Mouse (Mus musculus) megakaryocyte-erythroid progenitor cell, adult 5-6 weeks (primary cell): Measurements from ENCODE around the gene Slc45a3. TPM values are rescaled to one million over a fixed set of nuclear protein-coding genes. Genes with fewer than 3 reads are reported as not detected.

Source experiments
- ATAC-seq: replicated peaks from 2 replicates; pipeline ENCODE4 v1.8.0; 2016; ENCODE audit warnings: mild to moderate bottlenecking, inconsistent platforms; ENCODE audit not compliant: severe bottlenecking, poor library complexity, low FRiP score, low TSS enrichment
- total RNA-seq, 2 experiments: library from RNA; stranded (forward) in 1 of 2; stranded (reverse) in 1 of 2; fragments of 200-1000, 215-1000 nt in 1 of 2; fragments of >200 nt in 1 of 2; fragmentation: Nextera tagmentation in 1 of 2; gene quantifications; 2 replicates each; pipeline ENCODE4 v1.2.3; 2014 to 2017

Gene Slc45a3
- total RNA-seq (2014; fragmentation: Nextera tagmentation) (19.5 and 39.2 TPM in 2 replicates), total RNA-seq (2017) (12.0 and 14.8 TPM in 2 replicates)

- ATAC-seq: no peak
Measured at GRCm38 (mm10) chr1:131962606-131963084, at the start of gene Slc45a3. Gene Slc45a3 (plus strand): TSS chr1:131962967.

DNA sequence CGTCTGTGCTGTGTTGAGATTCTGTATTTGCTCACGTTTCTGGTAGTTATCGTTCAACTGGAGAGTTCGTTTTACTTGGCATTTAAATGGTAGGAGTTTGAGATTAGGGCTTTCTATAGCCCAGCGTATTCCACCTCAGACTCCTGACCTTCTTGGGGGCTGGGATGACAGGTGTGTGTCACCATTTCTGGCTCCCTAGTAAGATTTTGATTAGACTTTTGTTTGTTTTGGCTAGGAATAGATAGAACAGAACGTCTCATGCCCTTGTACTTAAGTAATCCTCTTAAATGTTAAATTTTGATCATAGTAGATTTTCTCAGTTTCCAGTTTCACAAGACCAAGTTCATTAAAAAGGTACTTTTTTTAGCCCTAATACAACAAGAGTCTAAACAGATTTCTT is 45.1 kb upstream of the Slc45a3 start:
- ATAC-seq: no peak

GRCm38 (mm10) chr1:131919052-131919451 is 43.7 kb upstream of the Slc45a3 start:
- ATAC-seq: no peak

DNA sequence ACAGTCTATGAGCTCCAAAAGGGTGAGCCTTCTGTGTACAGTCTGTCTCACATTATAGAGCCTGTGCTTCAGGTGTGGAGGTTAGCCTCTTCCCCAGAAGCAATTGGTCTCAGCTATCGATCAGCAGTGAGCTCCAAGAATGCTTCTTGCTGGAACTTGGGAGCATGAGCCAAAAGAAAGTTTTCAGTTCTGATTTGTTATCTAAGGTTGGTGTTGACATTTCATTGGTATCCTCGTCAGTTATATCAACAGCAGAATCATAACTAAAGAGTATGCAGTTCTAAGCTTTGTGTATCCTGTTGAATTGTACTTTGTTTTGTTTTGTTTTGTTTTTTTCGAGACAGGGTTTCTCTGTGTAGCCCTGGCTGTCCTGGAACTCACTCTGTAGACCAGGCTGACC is 40.7 kb upstream of the Slc45a3 start:
- ATAC-seq: no peak

DNA sequence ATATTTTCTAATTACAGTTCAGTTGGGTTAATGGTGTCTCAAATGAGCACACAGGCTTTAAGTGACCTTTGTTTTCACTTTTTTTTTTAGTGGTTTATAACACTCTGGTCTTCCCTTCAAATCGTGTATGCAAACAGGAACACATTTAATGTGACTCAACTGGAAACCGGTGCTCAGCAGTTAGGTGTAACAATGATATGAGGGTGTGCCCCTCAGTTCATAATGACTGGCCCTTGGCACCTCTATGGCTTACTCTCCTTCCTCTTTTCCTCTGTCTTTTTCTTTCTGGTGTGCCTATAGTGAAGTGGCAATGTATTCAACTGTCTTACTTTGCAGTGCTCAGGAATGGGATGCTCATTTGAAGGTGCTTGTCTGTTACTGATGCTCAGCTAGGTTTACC is 29.3 kb upstream of the Slc45a3 start:
- ATAC-seq: no peak

- peak; percentile 67 for ATAC-seq
Measured at GRCm38 (mm10) chr1:131937659-131938305, 25.0 kb upstream of the Slc45a3 start.

- ATAC-seq: no peak
Measured at GRCm38 (mm10) chr1:131938811-131939210, 24.0 kb upstream of the Slc45a3 start.

- no peak for ATAC-seq
Measured at GRCm38 (mm10) chr1:131940711-131941244, 22.0 kb upstream of the Slc45a3 start.

DNA sequence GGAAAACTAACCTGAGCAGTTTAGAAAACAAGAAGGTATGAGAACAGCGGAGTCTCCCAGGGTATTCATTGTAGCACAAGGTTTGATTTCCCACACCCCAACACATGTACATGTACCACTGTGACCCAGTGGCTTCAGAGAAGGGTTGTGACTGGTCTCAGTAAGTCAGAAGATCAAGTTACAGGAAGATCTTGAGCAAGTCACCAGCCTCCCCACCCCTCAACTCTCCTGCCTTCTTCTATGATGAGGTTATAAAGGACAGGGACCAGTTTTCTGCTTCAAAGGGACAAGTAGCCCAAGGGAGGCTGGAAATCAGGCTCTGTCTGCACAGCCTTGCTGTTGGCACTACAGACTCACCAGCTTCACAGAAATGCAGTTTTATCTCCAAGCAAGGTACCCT is 21.3 kb upstream of the Slc45a3 start:
- no peak for ATAC-seq

DNA sequence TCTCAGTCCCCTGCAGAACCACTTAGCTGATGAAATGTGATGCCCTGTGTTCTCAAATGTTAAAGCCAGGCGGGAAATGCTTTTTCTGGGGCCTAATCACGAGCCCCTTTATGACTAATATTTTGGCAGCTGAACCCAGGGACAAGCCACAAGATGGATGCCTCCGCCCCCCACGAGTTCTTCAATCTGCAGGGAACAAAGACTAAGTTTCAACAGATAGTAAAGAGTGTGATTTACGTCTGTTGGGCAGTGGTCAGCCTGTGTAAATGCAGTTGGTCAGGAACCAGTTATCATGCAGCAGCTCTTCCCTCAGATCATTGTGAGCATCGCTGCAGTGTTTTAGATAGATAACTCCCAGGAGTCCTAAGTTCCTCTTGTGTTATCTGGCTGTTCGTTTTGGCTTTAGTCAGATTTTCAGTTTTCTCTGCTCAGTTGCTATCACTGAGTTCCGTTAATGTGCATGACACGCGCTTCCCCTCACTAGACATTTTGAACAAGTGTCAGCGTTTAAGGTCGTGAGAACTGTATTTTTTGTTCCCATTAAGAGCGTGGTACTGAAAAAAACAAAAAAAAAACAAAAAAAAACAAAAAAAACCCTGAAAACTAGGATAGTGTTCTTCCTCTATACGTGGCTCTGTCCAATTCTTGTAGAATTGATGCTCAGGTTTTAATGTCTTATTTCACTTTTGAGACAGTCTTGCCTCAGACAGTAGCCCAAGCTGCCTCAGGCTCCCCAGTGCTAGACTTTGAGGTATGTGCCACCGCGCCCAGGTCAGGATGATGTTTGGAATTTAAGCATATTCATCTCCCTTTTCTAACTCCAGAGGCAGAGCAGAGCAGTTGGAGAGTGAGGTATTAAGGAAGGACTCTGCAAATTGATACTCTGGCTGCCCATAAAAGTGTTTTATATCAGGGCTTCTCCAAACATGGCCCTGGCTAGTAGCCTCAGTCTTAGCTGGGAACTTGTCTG is 19.9 kb upstream of the Slc45a3 start:
- ATAC-seq: peak; percentile 66

DNA sequence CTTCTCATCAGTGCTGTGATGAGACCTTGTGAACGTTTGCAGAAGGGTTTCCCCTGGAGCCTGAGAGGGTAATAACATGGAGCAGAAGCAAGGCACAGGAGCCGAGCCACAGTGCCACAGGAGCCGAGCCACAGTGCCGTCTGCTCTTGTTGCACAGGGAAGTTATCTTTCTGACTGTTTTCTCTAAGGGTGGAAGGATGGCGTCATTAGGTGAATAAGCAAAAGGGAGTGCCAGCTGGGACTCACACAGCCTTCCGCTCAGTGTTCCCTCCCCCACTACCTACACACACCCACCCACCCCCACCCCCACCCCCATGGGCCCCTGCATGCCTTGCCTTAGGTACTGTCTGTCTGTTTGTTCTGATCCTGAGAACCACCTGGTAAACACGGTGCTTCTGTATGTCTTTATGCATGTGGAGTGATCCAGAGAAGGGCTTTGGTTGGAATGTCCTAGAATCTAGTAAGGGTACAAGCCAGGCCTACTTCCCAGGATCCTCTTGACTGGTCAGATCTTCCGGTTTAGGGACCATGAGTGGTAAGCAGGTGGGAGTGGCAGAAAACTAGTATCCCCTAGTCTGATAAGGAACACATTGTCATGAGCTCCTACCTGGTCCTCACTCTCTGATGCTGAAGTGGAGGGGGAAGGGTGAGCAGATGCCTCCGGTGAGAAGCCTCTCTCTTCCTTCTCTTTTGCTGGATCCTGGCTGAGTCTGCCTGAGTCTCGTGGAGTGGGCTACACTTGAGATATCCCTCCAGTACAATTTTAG is 16.9 kb upstream of the Slc45a3 start:
- ATAC-seq: 0 out of 2 replicates have a peak, but pooled peaks have one; percentile 15

DNA sequence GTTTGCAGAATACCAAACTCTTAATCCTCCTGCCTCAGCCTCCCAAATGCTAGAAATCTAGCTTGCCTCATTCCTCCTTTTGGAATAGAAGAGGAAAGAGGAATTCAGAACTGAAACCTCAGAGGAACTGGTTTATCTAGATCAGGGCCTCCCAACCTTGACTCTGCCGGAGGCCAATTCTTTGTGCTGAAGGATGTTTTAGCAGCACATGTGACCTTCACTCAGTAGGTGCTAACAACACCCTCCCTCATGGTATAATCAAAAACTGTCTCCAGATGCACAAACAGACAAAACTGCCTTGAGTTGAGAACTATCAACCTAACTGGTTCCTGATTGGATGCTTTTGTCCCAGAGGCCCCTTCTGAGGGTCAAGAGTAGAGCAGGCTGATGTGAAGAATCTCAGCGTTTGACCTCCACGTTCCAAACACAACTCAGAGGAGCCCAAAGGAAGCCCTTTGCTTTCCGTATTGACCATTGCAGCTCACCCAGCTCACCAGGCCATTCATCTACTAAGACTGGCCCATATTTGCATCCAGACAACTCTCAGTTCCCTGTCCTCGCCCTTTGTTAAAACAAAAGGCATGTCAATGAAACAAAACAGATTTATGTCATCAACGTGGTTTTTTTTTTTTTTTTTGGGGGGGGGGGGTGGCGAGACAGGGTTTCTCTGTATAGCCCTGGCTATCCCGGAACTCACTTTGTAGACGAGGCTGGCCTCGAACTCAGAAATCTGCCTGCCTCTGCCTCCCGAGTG is 16.1 kb upstream of the Slc45a3 start:
- no peak for ATAC-seq

GRCm38 (mm10) chr1:131947997-131948525 is 14.7 kb upstream of the Slc45a3 start:
- ATAC-seq: no peak

DNA sequence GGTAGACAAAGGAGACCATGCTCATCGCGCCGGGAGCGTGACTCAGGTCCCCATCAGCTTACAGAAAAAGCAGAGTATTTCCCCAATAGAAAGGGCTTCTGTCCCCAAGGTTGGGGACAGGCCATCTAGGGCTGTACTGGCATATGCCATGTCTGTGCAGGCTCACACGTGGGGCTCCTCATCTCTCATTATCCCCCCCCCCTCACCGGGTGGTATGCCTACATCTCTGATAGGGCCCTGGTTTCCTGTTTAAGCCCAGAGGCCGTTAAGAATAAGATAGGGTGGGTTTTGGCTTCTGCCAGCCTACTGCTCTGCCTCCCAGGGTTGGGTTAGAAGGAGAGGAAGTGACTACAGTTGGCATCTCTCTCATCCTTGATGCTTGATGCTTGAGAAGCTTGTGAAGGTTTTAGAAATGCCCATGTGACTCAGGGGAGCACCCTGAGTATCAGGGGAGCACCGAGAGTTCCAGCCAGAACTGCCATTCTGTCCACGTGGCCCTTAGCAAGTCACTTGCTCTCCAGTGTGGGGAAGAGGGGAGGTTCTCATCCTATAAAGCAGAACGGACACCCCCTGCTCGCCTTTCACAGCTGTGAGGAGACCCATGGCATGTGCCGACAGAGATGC is 8.4 kb upstream of the Slc45a3 start:
- ATAC-seq: peak; percentile 79

GRCm38 (mm10) chr1:131955131-131955757 is 7.5 kb upstream of the Slc45a3 start:
- peak; percentile 38 for ATAC-seq

GRCm38 (mm10) chr1:131957416-131957815 is 5.4 kb upstream of the Slc45a3 start:
- no peak for ATAC-seq

DNA sequence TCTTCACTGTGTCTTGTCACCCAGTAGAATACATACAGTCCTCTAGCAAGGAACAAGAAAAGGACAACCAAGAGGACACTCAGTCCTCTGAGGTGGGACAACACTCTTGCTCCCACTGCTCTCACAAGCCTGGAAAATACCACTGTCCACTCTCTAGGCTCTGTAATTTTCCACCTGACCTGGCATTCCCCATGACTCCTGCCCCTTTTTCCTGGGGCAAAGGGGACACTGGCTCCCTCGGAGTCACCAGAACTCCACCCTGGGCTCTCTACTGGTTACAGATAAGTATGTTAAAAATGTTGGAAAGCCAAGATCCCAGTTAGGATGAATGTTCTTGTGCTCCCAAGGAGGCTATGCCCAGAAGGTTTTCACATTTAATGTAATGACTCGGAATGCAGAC is 1.8 kb upstream of the Slc45a3 start:
- no peak for ATAC-seq
